Mouse (Mus musculus) gastrocnemius, adult 18-20 months (tissue): ENCODE results near the gene Spsb1. TPM values are rescaled to one million over a fixed set of nuclear protein-coding genes. Genes with fewer than 3 reads are reported as not detected.

Experiments used
- DNase-seq: peaks from one replicate; pipeline ENCODE4 v3.0.0; 2021; ENCODE audit warnings: low spot score
- total RNA-seq, 2 experiments: library from RNA; stranded (reverse); gene quantifications; 2 replicates each; pipeline ENCODE4 v1.2.3; 2021

Spsb1 gene
- total RNA-seq, 2 experiments from 2014 or later, result 5.9 to 9.6 TPM

GRCm38 (mm10) chr4:149858097-149858496, 96.7 kb downstream of the Spsb1 start:
- no peak for DNase-seq

GRCm38 (mm10) chr4:149857688-149858087, 97.2 kb downstream of the Spsb1 start:
- no peak for DNase-seq

DNA sequence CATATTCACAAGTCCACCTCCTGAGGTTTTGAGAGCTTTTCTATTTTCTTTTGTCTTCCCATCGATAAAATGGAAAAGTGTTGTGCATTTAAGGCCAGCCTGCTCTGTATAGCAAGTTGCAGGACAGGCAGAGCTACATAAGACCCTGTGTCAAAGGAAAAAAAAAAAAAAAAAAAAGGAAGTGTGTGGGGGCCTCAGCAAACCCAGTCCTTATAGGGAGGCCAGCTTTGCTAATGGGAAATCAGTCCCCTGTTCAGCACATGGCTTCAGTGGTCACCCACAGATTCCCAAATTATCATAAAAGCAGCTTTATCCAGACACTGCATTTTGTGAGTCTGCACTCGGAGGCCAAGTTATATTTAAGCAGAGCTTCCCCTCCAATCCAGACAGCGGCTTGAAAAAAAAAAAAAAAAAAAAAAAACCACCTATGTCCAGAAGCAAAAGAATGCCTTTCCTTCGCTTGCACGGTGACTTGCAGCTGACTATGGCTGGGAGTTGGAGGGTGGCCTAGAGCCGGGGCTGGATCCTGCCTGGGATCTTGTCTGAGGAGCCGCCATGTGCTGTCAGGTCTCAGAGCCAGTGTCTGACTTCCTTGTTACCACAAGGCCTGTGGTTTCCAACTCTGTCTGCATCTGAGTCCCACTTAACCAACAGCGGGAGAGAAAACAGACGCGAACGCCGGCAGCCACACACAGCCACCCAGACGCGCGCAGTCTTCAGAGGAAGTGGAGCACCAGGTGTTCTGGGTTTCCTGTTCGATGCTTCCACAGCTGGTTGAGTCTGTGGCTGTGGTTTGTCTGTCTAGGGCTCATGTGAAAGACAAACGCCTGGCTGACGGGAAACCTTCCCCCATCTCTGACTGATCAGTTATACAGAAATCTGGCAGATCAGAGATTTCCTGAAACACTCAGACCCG, 98.7 kb downstream of the Spsb1 start:
- no peak for DNase-seq

DNA sequence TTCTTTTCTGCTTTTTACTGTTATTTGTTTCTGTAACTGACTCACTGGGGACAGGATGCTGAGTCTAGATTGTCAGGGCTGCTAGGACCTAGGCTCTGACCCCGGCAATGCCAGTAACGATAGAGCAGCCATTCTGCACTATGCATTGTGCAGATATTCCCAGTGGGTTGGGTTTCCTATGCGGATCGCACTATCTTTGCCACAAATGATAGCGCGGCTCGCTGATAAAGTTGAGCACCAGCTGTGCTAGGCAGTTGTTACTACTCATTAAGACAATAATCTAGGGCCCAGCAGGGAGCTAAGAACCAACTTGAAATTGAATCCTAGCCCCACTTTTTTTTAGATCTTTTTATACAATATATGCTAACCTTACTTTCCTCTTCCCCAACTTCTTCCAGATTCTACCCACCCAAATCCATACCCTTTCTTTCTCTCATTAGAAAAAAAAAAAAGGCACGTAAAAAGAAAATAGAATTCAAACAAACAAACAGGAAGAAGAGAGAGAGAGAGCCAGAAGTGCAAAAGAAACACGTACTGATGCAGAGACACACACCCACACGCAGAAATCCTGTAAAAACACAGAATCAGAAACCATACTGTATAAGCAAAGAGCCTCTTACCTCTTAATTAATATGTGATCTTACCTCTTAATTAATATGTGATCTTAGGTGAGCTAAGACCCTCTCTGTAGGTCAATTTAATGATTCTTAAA, 99.5 kb downstream of the Spsb1 start:
- no peak for DNase-seq

DNA sequence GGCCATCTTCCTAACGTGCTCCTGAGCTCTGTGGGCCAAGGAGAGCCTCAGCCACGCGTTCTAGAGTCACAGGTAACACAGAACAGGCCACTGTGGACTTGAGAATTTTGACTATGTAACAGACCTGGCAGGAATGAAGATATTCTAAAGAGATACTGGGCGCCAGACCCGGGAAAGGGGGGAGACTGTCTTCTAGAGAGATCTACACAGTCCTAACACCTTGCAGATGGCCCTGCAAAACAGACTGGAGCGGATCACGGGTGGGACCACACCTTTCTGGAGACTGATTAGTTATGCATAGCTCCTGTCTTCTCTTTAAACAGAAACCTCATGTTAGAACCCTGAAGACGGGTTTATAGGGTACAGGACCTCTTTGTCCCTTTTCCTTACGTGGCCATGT, 100.1 kb downstream of the Spsb1 start:
- DNase-seq, result no peak

DNA sequence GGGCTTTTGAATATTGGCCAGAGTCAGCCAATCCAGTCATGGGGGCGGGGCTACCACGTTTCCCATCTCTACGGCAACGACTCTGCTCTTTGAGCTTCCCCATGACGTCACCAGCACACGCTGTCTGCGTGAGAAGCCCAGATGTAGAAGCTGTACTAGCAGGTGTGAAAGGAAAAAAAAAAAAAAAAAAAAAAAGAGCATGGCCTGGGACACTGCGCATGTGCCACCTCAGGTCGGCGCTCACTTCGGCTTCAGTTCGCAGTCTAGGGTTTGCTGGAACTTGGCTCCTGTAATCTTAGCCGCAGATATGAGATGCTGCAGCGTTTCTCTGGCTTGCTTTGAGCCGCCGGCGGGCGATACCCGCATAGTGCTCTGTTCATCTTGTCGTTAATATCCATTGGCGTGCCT, 100.5 kb downstream of the Spsb1 start:
- DNase-seq, result peak; percentile 49

GRCm38 (mm10) chr4:149853698-149854284, 101.1 kb downstream of the Spsb1 start:
- DNase-seq, result no peak

- DNase-seq, result no peak
These were observed 103.3 kb downstream of the Spsb1 start for GRCm38 (mm10) chr4:149851554-149851953.

DNA sequence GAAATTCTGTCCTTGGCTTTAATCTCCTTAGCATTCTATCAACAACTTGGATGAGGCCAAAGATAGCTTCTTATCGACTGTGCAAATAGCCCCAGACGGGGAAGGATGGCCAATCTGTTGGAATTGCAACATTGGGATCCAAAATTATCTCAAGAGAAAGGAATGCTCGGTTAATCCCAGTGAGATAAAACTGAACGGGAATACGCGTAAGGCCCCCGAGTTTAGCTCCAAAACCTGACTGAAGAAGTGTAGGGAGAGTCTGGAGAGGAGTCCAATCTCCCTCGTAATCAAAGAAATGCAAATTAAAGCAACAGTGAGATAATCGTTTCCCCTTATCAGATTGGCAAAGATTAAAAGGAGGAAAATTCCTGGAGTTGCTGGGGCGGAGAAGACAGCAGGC, 104.2 kb downstream of the Spsb1 start:
- DNase-seq, result no peak

DNA sequence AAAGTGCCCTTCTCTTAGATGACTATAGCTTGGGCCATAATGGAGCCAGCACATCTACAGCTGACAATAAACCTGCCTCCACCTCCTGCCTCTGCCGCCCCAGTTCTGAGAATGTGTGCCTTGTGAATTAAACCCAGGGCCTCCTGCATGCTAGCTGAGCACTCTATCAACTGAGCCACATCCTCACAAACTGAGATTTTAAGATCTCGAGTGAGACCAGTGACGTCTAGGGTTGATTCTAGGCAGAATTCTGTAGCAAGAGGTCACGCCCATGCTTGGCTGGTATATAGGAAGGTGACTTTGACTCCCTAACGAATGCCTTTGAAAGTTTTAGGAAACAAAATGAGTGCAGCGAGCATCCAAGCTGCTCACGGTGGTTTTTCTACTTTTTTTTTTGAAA, 104.8 kb downstream of the Spsb1 start:
- DNase-seq, result no peak

GRCm38 (mm10) chr4:149849035-149849434, 105.8 kb downstream of the Spsb1 start:
- DNase-seq, result peak; percentile 58

GRCm38 (mm10) chr4:149846861-149847631, 107.8 kb downstream of the Spsb1 start:
- DNase-seq, result peak; percentile 84

Other genes starting within 250 kb of the Spsb1 start
- 10 to 100 TPM; 44.9 to 46.7 TPM for gene Tmem201, start 217.0 kb downstream of the Spsb1 start, total RNA-seq
- 10 to 100 TPM; 10.8 to 14.4 TPM for gene Slc25a33, start 180.8 kb downstream of the Spsb1 start, total RNA-seq
- gene H6pd, start 54.0 kb upstream of the Spsb1 start, total RNA-seq, result 10 to 100 TPM; 45.5 to 56.8 TPM
- gene Gpr157, start 132.3 kb upstream of the Spsb1 start, total RNA-seq, result 10 to 100 TPM; 34.5 to 38.2 TPM
- not detected for gene Slc2a5, start 164.2 kb upstream of the Spsb1 start, total RNA-seq
- not detected for gene Slc2a7, start 193.9 kb upstream of the Spsb1 start, total RNA-seq
- gene Car6, start 246.3 kb upstream of the Spsb1 start, total RNA-seq, result not detected